Mouse (Mus musculus): ENCODE results near the gene Appbp2. TPM values are rescaled to one million over a fixed set of nuclear protein-coding genes. Genes with fewer than 3 reads are reported as not detected.

The Appbp2 gene
- polyA plus RNA-seq, 1 experiment from 2014 or later, result 31.7 TPM

- Histone ChIP-seq H3K4me2 (no peak overlapping the region), H3K9me3 (replicated peaks) (no peaks in the 10 kb centered on the region), H3K27me3 (no peaks in the 10 kb centered on the region), H3K27ac (no peak overlapping the region), H3K36me3 (no peaks in the 10 kb centered on the region), H3K4me1 (replicated peaks) (0 out of 2 replicates have a peak, but pooled peaks cover 2% of the 10 kb centered on the region), H3K4me3 (no peak overlapping the region), H3K9ac (no peak overlapping the region)
- WGBS, result 95% methylated on average over 6 of the region's 6 CpGs
- no peak for ATAC-seq (replicated peaks; ENCODE audit: insufficient number of reproducible peaks, insufficient read depth, low FRiP score, low read depth)
Measured at GRCm38 (mm10) chr11:85222561-85222960, 12.4 kb downstream of the Appbp2 start.

- no peak overlapping the region for H3K4me2 ChIP-seq
- no peaks in the 10 kb centered on the region for H3K27me3 ChIP-seq
- H3K27ac ChIP-seq, result no peak overlapping the region
- no peaks in the 10 kb centered on the region for H3K9me3 ChIP-seq (replicated peaks)
- H3K9ac ChIP-seq, result no peak overlapping the region
- H3K36me3 ChIP-seq, result peaks cover 17% of the 10 kb centered on the region
- no peak overlapping the region for H3K4me3 ChIP-seq
- 85% methylated on average over 3 of the region's 3 CpGs for WGBS
- H3K4me1 ChIP-seq (replicated peaks), result peaks cover 2% of the 10 kb centered on the region; the same call in 1 of the 2 replicates
- ATAC-seq (replicated peaks; ENCODE audit: insufficient number of reproducible peaks, insufficient read depth, low FRiP score, low read depth), result no peak
Measured at GRCm38 (mm10) chr11:85219014-85219413, 15.9 kb downstream of the Appbp2 start.

GRCm38 (mm10) chr11:85214679-85215078 lies 20.3 kb downstream of the Appbp2 start:
- 0 out of 2 replicates have a peak overlapping the region, but pooled peaks have one; percentile 2 for H3K27ac ChIP-seq
- no peak overlapping the region for H3K4me3 ChIP-seq
- no peak overlapping the region for H3K9ac ChIP-seq
- 60% methylated on average over 3 of the region's 3 CpGs for WGBS
- peaks cover 2% of the 10 kb centered on the region; the same call in 1 of the 2 replicates for H3K4me1 ChIP-seq (replicated peaks)
- no peaks in the 10 kb centered on the region for H3K9me3 ChIP-seq (replicated peaks)
- no peaks in the 10 kb centered on the region for H3K27me3 ChIP-seq
- ATAC-seq (replicated peaks; ENCODE audit: insufficient number of reproducible peaks, insufficient read depth, low FRiP score, low read depth), result no peak
- peaks cover 53% of the 10 kb centered on the region for H3K36me3 ChIP-seq
- H3K4me2 ChIP-seq, result no peak overlapping the region

- Histone ChIP-seq H3K27me3 (no peaks in the 10 kb centered on the region), H3K9me3 (replicated peaks) (no peaks in the 10 kb centered on the region), H3K4me3 (no peak overlapping the region), H3K4me2 (no peak overlapping the region), H3K4me1 (replicated peaks) (peaks cover 2% of the 10 kb centered on the region; the same call in 1 of the 2 replicates), H3K36me3 (peaks cover 65% of the 10 kb centered on the region), H3K9ac (no peak overlapping the region), H3K27ac (no peak overlapping the region)
- no peak for ATAC-seq (replicated peaks; ENCODE audit: insufficient number of reproducible peaks, insufficient read depth, low FRiP score, low read depth)
- 78% methylated on average over 2 of the region's 2 CpGs for WGBS
Measured at GRCm38 (mm10) chr11:85213215-85213614, 21.7 kb downstream of the Appbp2 start.

GRCm38 (mm10) chr11:85211151-85211550 lies 23.8 kb downstream of the Appbp2 start:
- ATAC-seq (replicated peaks; ENCODE audit: insufficient number of reproducible peaks, insufficient read depth, low FRiP score, low read depth), result no peak
- Histone ChIP-seq H3K27me3 (no peaks in the 10 kb centered on the region), H3K36me3 (peaks cover 75% of the 10 kb centered on the region)

GRCm38 (mm10) chr11:85206231-85206630 lies 28.7 kb downstream of the Appbp2 start:
- no peaks in the 10 kb centered on the region for H3K4me1 ChIP-seq (replicated peaks)
- H3K9me3 ChIP-seq (replicated peaks), result no peaks in the 10 kb centered on the region
- peaks cover 65% of the 10 kb centered on the region for H3K36me3 ChIP-seq
- no peak overlapping the region for H3K4me3 ChIP-seq
- no peaks in the 10 kb centered on the region for H3K27me3 ChIP-seq
- no peak for ATAC-seq (replicated peaks; ENCODE audit: insufficient number of reproducible peaks, insufficient read depth, low FRiP score, low read depth)
- no peak overlapping the region for H3K9ac ChIP-seq
- H3K27ac ChIP-seq, result no peak overlapping the region
- no peak overlapping the region for H3K4me2 ChIP-seq

More at GRCm38 (mm10) chr11:85211151-85211550, 23.8 kb downstream of the Appbp2 start:
- H3K27ac ChIP-seq, result no peak overlapping the region
- no peaks in the 10 kb centered on the region for H3K9me3 ChIP-seq (replicated peaks)
- H3K4me2 ChIP-seq, result no peak overlapping the region
- H3K4me3 ChIP-seq, result no peak overlapping the region
- whole genome bisulfite sequencing, result 91% methylated on average over 2 of the region's 2 CpGs
- H3K9ac ChIP-seq, result no peak overlapping the region
- no peaks in the 10 kb centered on the region; the same call in 1 of the 2 replicates for H3K4me1 ChIP-seq (replicated peaks)

- H3K4me1 ChIP-seq (replicated peaks), result no peaks in the 10 kb centered on the region
- no peak overlapping the region for H3K9ac ChIP-seq
- no peaks in the 10 kb centered on the region for H3K9me3 ChIP-seq (replicated peaks)
- no peak overlapping the region for H3K27ac ChIP-seq
- no peak overlapping the region for H3K4me3 ChIP-seq
- H3K4me2 ChIP-seq, result no peak overlapping the region
- no peaks in the 10 kb centered on the region for H3K27me3 ChIP-seq
- no peak for ATAC-seq (replicated peaks; ENCODE audit: insufficient number of reproducible peaks, insufficient read depth, low FRiP score, low read depth)
- H3K36me3 ChIP-seq, result peaks cover 86% of the 10 kb centered on the region
- 74% methylated on average over 2 of the region's 2 CpGs for WGBS
Measured at GRCm38 (mm10) chr11:85198906-85199305, 36.0 kb downstream of the Appbp2 start.

GRCm38 (mm10) chr11:85196046-85196445 lies 38.9 kb downstream of the Appbp2 start:
- Histone ChIP-seq H3K9me3 (replicated peaks) (no peaks in the 10 kb centered on the region), H3K4me1 (replicated peaks) (no peaks in the 10 kb centered on the region), H3K27me3 (no peaks in the 10 kb centered on the region), H3K9ac (no peak overlapping the region), H3K4me3 (no peak overlapping the region), H3K4me2 (no peak overlapping the region), H3K27ac (no peak overlapping the region), H3K36me3 (peaks cover 85% of the 10 kb centered on the region)
- no peak for ATAC-seq (replicated peaks; ENCODE audit: insufficient number of reproducible peaks, insufficient read depth, low FRiP score, low read depth)
- WGBS, result 84% methylated on average over 9 of the region's 9 CpGs

GRCm38 (mm10) chr11:85194206-85194605 lies 40.7 kb downstream of the Appbp2 start:
- no peak overlapping the region for H3K9ac ChIP-seq
- ATAC-seq (replicated peaks; ENCODE audit: insufficient number of reproducible peaks, insufficient read depth, low FRiP score, low read depth), result no peak
- 91% methylated on average over 11 of the region's 11 CpGs for WGBS
- H3K27me3 ChIP-seq, result no peaks in the 10 kb centered on the region
- no peaks in the 10 kb centered on the region for H3K9me3 ChIP-seq (replicated peaks)
- H3K4me2 ChIP-seq, result no peak overlapping the region
- H3K27ac ChIP-seq, result no peak overlapping the region
- H3K4me1 ChIP-seq (replicated peaks), result no peaks in the 10 kb centered on the region
- H3K4me3 ChIP-seq, result no peak overlapping the region
- peaks cover 85% of the 10 kb centered on the region for H3K36me3 ChIP-seq

GRCm38 (mm10) chr11:85190741-85191140 lies 44.2 kb downstream of the Appbp2 start:
- peaks cover 61% of the 10 kb centered on the region for H3K36me3 ChIP-seq
- no peak overlapping the region for H3K27ac ChIP-seq
- no peak for ATAC-seq (replicated peaks; ENCODE audit: insufficient number of reproducible peaks, insufficient read depth, low FRiP score, low read depth)
- H3K27me3 ChIP-seq, result no peaks in the 10 kb centered on the region
- H3K4me1 ChIP-seq (replicated peaks), result no peaks in the 10 kb centered on the region
- WGBS, result 89% methylated on average over 12 of the region's 12 CpGs
- no peak overlapping the region for H3K4me3 ChIP-seq
- no peak overlapping the region for H3K9ac ChIP-seq
- H3K9me3 ChIP-seq (replicated peaks), result no peaks in the 10 kb centered on the region
- H3K4me2 ChIP-seq, result no peak overlapping the region

GRCm38 (mm10) chr11:85189110-85189509 lies 45.8 kb downstream of the Appbp2 start:
- 87% methylated on average over 4 of the region's 4 CpGs for WGBS
- H3K4me1 ChIP-seq (replicated peaks), result no peaks in the 10 kb centered on the region
- H3K9me3 ChIP-seq (replicated peaks), result no peaks in the 10 kb centered on the region
- H3K27ac ChIP-seq, result no peak overlapping the region
- no peak for ATAC-seq (replicated peaks; ENCODE audit: insufficient number of reproducible peaks, insufficient read depth, low FRiP score, low read depth)
- no peak overlapping the region for H3K4me2 ChIP-seq
- H3K9ac ChIP-seq, result no peak overlapping the region
- H3K27me3 ChIP-seq, result no peaks in the 10 kb centered on the region
- peaks cover 44% of the 10 kb centered on the region for H3K36me3 ChIP-seq
- H3K4me3 ChIP-seq, result no peak overlapping the region

- H3K4me1 ChIP-seq (replicated peaks), result peaks cover 4% of the 10 kb centered on the region
- H3K27me3 ChIP-seq, result no peaks in the 10 kb centered on the region
- H3K27ac ChIP-seq, result no peak overlapping the region
- H3K4me2 ChIP-seq, result no peak overlapping the region
- no peak overlapping the region for H3K9ac ChIP-seq
- no peak for ATAC-seq (replicated peaks; ENCODE audit: insufficient number of reproducible peaks, insufficient read depth, low FRiP score, low read depth)
- no peak overlapping the region for H3K4me3 ChIP-seq
- H3K36me3 ChIP-seq, result peaks cover 9% of the 10 kb centered on the region
- WGBS, result 80% methylated on average over 6 of the region's 6 CpGs
- H3K9me3 ChIP-seq (replicated peaks), result no peaks in the 10 kb centered on the region
Measured at GRCm38 (mm10) chr11:85184839-85185238, 50.1 kb downstream of the Appbp2 start.
